Mouse (Mus musculus) C2C12 (cell line): ENCODE data around the gene Gpr18. TPM values are rescaled to one million over a fixed set of nuclear protein-coding genes. Genes with fewer than 3 reads are reported as not detected.

Experiments used
- H3K27me3 ChIP-seq: one replicate; pipeline ENCODE4 v1.6.1; 2011; ENCODE audit not compliant: control insufficient read depth, insufficient read depth, insufficient read length
- H3K36me3 ChIP-seq: one replicate; pipeline ENCODE4 v1.6.1; 2011; ENCODE audit not compliant: control insufficient read depth, insufficient read depth
- H3K4me3 ChIP-seq: one replicate; pipeline ENCODE4 v1.5.1; 2011; ENCODE audit warnings: mild to moderate bottlenecking, control low read depth; ENCODE audit not compliant: poor library complexity, insufficient read depth, severe bottlenecking
- H3K79me2 ChIP-seq: one replicate; pipeline ENCODE4 v1.6.1; 2011; ENCODE audit not compliant: control insufficient read depth, insufficient read depth
- H3K79me3 ChIP-seq: one replicate; pipeline ENCODE4 v1.6.1; 2011; ENCODE audit warnings: low read depth, control low read depth
- H3ac ChIP-seq: one replicate; pipeline ENCODE3; 2011; ENCODE audit warnings: low read depth; ENCODE audit not compliant: control insufficient read depth, insufficient read length
- CEBPB ChIP-seq: IDR thresholded peaks from one replicate; pipeline ENCODE4 v1.6.1; 2011; ENCODE audit warnings: low read depth, mild to moderate bottlenecking, control low read depth, moderate library complexity
- CTCF ChIP-seq: IDR thresholded peaks from one replicate; pipeline ENCODE4 v1.5.1; 2011; ENCODE audit not compliant: control insufficient read depth, insufficient read depth, insufficient read length
- FOSL1 ChIP-seq: IDR thresholded peaks from one replicate; pipeline ENCODE4 v1.8.0; 2011; ENCODE audit warnings: mild to moderate bottlenecking, low read length; ENCODE audit not compliant: poor library complexity, insufficient read depth, severe bottlenecking
- MAX ChIP-seq: IDR thresholded peaks from one replicate; pipeline ENCODE4 v1.6.1; 2011; ENCODE audit warnings: mild to moderate bottlenecking, control low read depth
- MYOD1 ChIP-seq: IDR thresholded peaks from one replicate; pipeline ENCODE4 v1.6.1; 2011; ENCODE audit warnings: low read depth; ENCODE audit not compliant: control insufficient read depth, insufficient read length
- MYOG ChIP-seq: IDR thresholded peaks from one replicate; pipeline ENCODE4 v1.6.1; 2011; ENCODE audit not compliant: control insufficient read depth, insufficient read length; ENCODE audit errors: extremely low read depth
- USF1 ChIP-seq: IDR thresholded peaks from one replicate; pipeline ENCODE4 v1.6.1; 2011; ENCODE audit warnings: low read depth, mild to moderate bottlenecking, control low read depth, moderate library complexity
- polyA plus RNA-seq: library from polyadenylated mRNA; unstranded; fragments of >200 nt; fragmentation: generic; extraction: Trizol; gene quantifications from one replicate; pipeline ENCODE4 v1.2.1, GENCODE M21; 2012; ENCODE audit warnings: missing spikeins

Gpr18 gene
- polyA plus RNA-seq, 1 experiment: 0.07 TPM

GRCm38 (mm10) chr14:121903381-121903876, 12.2 kb downstream of the Gpr18 start:
- no peak overlapping the region for H3K4me3 ChIP-seq
- H3K27me3 ChIP-seq: no peaks in the 10 kb centered on the region
- TF ChIP-seq CEBPB: no peak
- no peak for TF ChIP-seq FOSL1
- H3K36me3 ChIP-seq: peaks cover 11% of the 10 kb centered on the region
- peaks cover 6% of the 10 kb centered on the region for H3K79me3 ChIP-seq
- H3K79me2 ChIP-seq: peaks cover 54% of the 10 kb centered on the region
- no peak overlapping the region for H3ac ChIP-seq

DNA sequence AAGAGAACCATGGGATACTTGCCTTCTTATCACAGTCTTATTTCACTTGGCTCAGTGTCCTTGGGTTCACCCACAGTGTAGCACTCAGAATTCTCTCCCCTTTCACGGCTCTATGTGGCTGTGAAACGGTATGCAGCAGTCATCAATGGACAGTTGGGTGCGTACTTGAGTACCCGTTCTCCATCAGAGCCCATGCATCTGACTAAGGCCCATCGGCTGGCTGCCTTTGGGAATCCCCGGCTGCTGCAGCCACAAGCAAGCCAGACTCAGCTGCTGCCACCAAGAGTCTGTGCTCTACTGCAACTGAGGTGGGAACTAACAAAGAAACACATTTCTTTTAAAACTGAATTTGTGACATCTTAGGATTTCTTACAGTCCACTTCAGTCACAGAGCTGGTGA, 14.1 kb downstream of the Gpr18 start:
- Histone ChIP-seq H3K36me3 (no peaks in the 10 kb centered on the region), H3K27me3 (no peaks in the 10 kb centered on the region), H3ac (no peak overlapping the region), H3K4me3 (no peak overlapping the region), H3K79me3 (peaks cover 7% of the 10 kb centered on the region), H3K79me2 (peaks cover 73% of the 10 kb centered on the region)
- TF ChIP-seq FOSL1 (no peak), MAX (no peak), MYOG (no peak), MYOD1 (no peak), USF1 (no peak), CTCF (no peak), CEBPB (no peak)

- no peaks in the 10 kb centered on the region for H3K27me3 ChIP-seq
- H3K79me2 ChIP-seq: peaks cover 97% of the 10 kb centered on the region
- no peak overlapping the region for H3K4me3 ChIP-seq
- no peak overlapping the region for H3ac ChIP-seq
- TF ChIP-seq CTCF (no peak), USF1 (no peak), MYOD1 (no peak), MYOG (no peak), MAX (no peak), CEBPB (no peak), FOSL1 (no peak)
- no peaks in the 10 kb centered on the region for H3K36me3 ChIP-seq
- peaks cover 16% of the 10 kb centered on the region for H3K79me3 ChIP-seq
Observed at GRCm38 (mm10) chr14:121899071-121899470, 16.5 kb downstream of the Gpr18 start.

- Histone ChIP-seq H3K79me3 (peaks cover 21% of the 10 kb centered on the region), H3K4me3 (no peak overlapping the region), H3K79me2 (peaks cover 99% of the 10 kb centered on the region), H3K27me3 (no peaks in the 10 kb centered on the region), H3ac (no peak overlapping the region), H3K36me3 (no peaks in the 10 kb centered on the region)
- TF ChIP-seq FOSL1: no peak
- no peak for TF ChIP-seq CEBPB
- no peak for TF ChIP-seq USF1
- no peak for TF ChIP-seq CTCF
- no peak for TF ChIP-seq MYOG
- TF ChIP-seq MAX: no peak
- TF ChIP-seq MYOD1: no peak
Observed at GRCm38 (mm10) chr14:121898509-121898908, 17.1 kb downstream of the Gpr18 start.

DNA sequence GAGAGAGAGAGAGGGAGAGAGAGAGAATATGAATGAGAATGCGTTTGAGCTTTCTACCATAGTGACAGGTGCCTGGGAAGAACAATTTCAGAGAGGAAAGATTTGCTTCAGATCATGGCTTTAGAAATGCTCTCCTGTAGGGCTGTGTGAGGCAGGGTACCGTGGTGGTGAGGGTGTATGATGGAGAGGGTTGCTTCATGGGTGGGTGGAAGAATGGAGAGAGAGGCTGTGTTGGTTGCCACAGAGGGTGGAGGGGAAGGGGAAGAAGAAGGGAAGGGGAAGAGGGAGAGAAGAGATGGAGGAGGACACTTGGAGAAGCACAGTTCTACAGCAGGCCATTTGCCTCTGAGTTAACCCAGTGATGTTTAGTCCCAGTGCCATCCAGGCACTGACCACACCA, 17.8 kb downstream of the Gpr18 start:
- TF ChIP-seq MYOD1 (no peak), MAX (no peak), MYOG (no peak), CEBPB (no peak), CTCF (no peak), USF1 (no peak), FOSL1 (no peak)
- Histone ChIP-seq H3K4me3 (no peak overlapping the region), H3K79me2 (peaks cover 99% of the 10 kb centered on the region), H3K79me3 (peaks cover 25% of the 10 kb centered on the region), H3ac (no peak overlapping the region), H3K36me3 (no peaks in the 10 kb centered on the region), H3K27me3 (no peaks in the 10 kb centered on the region)
